Mouse (Mus musculus): ENCODE results near the gene Ankrd13a. TPM values are rescaled to one million over a fixed set of nuclear protein-coding genes. Genes with fewer than 3 reads are reported as not detected.

Ankrd13a gene
- 10 to 100 TPM; 30.6 to 35.8 TPM for total RNA-seq (2021)
- long read RNA-seq, experiment 1, transcript Ankrd13a-201 (15 exons, 3,717 nt): major isoform, 13 of 17 reads
- long read RNA-seq, experiment 1, partial matches to known transcripts: 1 of 17 reads
- long read RNA-seq, experiment 1, other reads (novel, unspliced or antisense): 3 of 17 reads
- long read RNA-seq, experiment 2, transcript Ankrd13a-201 (15 exons, 3,717 nt): major isoform, 10 of 15 reads
- long read RNA-seq, experiment 2, partial matches to known transcripts: 2 of 15 reads
- long read RNA-seq, experiment 2, other reads (novel, unspliced or antisense): 3 of 15 reads

DNA sequence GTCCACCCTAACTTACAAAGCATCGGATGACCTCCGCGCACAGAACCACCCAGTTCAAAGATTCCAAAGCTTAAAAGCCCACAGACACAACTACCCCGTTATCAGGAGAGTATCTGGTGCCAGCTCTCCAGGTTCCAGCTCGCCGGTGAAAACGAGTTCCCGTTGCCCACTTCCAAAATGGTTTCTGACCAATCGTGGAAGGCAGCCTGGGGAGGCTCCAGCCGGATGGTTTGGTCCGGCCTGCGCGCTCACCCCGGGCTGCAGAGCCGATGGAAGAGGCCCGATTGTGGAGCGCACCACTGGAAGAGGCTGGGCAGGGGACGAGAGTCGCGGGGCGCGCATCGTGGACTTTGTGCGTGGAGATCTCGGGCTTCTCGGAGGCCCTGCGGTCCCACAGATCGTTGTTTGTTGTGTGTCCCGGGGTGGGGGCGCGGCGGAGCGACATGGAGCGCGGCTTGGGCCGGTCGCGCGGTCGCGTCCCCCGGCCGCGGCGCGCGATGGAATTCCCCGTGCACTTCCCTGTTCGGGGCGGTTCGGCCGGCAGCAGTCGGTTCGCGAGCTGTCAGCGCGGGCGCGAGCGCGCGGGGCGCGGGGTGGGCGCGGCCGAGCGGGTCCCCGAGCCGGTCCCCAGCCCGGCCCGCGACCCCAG is at the start of gene Ankrd13a:
Gene Ankrd13a (plus strand): TSS at position 275 of the 649 bp plus-strand sequence.
- DNase-seq: peak; percentile 92 to 95

DNA sequence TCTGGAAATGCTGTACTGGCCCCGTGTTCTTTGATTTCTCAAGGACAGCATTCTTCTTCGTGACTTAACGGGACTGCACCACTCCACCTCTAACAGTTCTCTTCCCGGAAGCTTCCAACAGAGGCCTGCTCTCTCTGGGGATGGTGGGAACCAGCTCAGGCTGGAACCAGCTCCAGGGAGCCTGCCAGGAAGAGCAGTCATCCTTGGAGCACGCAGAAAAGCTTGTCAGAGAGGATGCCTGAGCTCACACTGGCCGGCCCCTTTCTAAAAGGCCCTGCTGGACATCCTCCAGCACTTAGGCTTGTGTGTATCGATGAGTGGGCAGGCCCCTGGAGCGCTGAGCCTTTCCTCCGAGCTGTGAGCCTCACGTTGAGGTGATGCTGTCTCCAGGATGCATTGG is 46.3 kb upstream of the Ankrd13a start:
- peak; percentile 33 to 62 for DNase-seq

DNA sequence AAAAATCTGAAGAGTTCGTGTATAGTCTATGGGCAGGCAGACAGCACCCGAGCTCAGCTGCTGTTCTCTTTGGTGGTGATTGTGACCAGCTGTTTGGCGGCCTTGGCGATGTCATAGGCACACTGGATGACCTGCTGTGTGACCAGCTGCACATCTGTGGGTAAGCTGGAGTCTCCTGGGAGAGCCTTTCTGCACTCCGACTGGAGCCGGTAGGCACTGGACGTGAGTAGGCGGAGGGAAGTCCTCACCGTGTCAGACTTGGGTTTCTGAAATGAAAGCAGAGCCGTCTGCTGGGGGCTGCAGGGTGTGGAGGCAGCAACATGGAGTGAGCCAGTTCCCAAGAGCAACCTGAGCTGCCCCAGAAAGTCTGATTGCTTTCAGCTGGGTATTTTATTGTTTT is 44.3 kb upstream of the Ankrd13a start:
- peak; percentile 33 to 43 for DNase-seq

DNA sequence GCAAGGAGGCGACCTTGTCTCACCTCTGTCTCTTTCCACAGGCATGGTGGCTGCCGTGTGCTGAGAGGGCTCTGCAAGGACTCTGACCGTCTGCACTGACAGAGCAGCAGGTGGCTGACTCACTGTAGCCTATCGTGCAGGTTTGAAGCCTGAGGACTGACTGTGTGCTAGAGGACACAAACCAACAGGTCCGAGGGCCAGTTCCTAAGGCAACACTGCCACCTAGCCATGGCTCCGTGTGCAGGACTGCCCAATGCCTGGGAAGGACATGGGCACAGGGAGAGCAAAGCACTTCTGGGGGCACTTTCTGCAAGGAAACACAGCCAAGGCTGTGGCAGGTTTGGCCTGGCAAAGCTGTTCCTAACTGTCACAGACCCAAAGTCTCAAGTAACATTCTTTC is 43.0 kb upstream of the Ankrd13a start:
- DNase-seq: no peak

DNA sequence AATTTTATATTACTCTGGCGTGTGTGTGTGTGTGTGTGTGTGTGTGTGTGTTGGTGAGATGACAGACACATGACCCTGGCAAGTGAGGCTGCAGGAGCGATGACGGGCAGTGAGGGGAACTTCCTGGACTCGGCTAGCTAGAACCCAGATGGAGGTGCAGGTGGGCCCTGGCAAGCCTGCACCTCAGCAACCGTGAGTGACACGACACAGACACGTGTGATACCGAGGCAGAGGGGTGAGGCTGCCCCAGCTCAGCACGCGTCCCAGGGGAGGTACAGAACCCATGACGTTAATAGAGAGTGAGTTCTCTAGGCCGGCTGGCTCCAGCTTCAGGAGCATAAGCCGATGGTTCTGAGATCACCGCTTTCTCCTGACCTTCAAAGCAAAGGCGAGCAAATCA is 42.5 kb upstream of the Ankrd13a start:
- no peak for DNase-seq

DNA sequence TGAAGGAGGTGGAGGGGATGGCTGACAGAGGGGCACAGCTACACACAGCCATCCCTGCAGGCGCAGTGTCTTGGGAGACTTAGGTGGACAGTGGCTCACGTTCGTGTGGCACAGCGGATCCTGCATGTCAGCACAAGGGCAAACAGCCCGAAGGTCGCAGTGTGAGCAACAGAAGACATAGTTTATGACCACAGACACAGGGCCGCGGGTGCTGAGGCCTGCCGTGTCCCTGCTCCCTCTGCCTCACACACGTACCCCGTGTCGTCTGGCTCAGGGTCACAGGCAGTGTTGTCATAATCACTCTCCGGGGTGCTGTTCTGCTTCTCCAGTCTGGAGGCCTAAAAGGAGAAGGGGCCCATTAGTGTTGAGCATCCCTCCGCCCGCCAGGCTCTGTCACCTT is 40.9 kb upstream of the Ankrd13a start:
- no peak for DNase-seq

DNA sequence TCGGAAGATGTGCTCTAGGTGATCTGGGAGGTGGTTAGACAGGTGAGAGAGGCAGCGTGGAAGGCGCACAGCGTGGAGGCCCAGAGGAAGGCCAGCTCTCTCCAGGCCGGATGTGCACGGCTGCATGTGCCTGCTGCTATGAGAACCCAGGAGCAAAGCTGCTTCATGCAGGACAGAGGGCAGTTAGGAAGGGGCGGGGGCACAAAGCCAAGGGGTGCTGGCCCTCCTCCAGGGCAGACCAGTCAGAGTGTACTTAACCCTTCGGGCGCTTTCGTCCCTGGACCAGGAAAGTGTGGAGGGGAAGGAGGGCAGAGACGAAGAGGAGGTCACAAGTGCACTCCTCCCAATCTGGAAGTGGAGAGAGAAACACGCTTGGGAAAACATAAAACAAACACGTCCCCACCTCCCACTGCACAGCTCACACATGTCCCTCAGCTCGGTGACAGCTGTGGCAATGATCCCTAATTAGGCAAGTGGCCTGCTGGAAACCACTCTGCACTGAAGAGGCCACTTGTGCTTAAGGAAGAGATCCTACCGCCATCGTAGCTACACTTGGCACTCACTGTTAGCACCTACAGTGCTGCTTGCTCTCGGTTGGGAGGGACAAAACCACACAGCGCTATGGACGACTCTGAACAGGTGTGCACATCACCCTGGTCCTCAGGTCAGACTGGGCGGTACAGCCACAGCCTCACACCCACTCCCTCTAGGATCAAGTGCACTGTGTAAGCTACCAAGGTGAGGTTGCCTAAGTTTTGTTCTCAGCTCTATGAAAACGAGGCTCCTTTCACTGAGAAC is 37.2 kb upstream of the Ankrd13a start:
- DNase-seq: no peak

DNA sequence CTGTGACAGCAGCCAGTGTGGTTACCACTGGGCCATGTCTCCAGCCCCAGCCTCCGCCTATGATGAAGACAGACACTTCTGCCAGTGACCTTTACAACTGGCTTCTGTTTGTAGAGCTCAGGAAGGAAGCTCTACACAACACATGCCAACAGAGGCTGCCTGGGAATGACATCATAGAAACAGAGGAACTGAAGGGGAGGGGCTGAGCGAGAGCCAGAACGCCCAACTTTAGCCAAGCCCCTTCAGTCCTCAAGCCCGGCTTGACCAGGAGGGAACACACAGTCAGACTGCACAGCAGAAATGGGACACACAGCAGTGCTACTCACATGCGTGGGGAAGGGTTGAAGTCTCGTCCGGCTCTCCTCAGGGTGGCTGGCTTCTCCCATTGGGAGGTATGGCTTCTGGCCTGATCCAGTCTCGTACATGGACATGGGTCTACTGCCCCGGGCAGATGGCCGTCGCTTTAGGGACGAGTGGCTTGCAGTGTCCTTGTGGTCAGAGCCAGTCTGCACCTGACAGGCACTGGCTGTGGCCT is 35.7 kb upstream of the Ankrd13a start:
- DNase-seq: peak; percentile 75 to 89

DNA sequence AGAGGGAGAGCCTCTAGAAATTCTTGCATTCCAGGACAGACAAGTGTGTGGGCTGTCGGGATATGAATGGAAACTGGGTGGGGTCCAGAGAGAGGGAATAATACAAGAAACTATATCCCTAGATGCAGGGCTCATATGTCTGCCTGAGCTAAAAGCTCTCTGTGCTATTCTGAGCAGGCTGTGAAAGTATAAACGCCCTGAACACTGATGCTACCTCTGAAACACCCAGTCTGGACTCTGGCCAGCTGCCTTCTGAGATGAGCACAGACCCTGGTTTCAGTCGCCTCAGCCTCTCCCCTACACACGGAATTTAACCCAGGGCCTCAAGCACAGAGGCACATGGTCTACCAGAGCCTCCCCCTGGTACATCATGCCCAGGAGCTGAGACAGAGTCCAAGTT is 33.9 kb upstream of the Ankrd13a start:
- DNase-seq: no peak

DNA sequence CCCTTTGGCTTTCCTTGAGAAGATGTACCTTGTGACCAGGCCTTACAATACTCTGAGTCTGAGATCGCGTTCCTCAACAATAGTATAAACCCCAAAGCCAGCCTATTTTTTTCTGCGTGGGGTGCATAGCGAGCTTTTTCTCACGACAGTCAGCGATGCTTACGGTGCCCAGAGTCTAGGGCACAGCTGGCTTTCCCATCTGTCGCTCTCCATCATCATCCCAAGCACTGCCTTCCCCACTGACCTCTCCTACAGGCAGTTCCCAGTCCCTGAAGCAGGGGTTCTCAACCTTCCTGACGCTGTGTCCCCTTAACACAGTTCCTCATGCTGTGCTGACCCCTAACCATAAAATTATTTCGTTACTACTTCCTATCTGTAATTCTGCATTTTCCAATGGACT is 31.9 kb upstream of the Ankrd13a start:
- DNase-seq: no peak

DNA sequence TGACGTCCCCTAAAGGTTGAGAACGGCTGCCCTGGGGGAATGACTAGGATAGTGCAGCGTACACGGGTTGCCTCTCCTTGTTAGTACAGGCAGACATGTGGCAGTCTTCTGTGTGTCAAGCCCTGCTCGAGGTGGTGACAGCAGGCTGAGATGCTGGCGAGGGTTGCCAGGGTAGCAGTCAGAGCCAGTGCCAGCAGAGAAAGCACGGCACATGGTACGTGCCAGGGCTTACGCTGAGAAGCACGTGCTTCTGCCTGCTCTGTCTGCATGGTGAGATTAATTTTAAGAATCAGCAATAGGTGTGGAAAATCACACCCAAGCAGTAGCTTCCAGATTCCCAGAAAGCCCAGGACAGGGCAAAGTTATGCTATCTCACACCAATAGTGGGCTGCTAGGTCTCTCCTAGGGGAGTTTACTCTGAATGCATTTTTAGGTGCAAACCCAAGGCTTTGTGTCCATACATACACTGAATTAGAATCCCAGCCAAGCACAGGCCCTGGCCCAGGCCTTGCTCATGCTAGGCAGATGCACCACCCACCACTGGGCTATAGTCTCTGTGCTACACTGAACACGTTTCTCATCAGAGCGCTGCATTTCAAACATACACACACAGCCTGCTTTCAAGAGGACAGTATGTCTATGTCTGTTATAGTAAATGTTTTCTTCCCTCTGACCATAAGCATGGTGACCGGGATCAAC is 31.3 kb upstream of the Ankrd13a start:
- peak; percentile 80 to 86 for DNase-seq

DNA sequence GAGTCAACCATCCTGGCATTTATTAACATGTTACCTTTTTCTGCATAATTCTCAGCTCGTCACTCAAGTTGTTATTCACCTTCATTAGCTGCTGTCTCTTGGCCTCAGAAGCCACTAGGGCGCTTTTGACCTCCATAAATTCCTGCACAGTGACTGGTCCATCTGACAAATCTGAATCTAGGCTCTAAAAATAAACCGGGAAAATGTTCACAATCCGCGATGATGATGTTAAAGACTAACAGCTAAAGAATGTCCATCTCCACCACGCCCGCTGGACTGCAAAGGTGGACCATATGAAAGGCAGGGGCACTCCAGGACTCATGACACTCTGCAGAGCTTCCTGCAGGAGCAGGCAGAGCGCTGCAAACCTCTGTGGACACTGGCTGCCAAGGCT is 30.8 kb upstream of the Ankrd13a start:
- DNase-seq: no peak

DNA sequence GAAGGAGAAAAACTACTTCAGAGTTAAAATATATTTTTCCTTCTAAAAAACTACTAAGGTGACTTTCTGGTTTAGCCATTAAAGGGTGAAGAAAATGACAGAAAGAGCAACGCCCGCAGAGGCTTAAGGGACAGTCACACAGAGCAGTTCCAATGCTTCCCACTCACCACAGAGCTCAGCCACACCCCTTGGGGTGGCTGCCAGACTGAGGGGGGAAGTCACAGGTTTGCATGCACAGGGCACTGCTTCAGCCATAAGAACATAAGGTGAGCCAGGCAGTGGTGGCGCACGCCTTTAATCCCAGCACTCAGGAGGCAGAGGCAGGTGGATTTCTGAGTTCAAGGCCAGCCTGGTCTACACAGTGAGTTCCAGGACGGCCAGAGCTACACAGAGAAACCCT is 28.9 kb upstream of the Ankrd13a start:
- DNase-seq: peak in 1 of 2 experiments; percentile 43

DNA sequence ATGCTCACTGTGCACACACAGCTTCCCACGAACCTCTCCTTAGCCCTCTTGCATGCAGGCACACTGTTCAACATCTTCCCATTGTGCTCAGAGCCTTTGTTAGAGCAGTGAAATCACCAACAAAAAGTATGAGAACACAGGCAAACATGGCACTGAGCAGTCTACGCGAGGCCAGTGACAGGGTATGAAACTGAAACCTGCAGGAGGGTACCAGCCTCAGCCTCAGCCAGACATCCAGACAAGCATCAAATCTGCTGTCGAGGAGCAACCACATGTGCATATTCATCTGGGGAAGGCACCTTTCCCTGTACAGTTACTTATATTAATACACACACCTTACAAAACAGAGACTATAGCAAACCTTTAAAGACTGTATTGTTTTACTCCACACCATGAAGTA is 27.6 kb upstream of the Ankrd13a start:
- no peak for DNase-seq

DNA sequence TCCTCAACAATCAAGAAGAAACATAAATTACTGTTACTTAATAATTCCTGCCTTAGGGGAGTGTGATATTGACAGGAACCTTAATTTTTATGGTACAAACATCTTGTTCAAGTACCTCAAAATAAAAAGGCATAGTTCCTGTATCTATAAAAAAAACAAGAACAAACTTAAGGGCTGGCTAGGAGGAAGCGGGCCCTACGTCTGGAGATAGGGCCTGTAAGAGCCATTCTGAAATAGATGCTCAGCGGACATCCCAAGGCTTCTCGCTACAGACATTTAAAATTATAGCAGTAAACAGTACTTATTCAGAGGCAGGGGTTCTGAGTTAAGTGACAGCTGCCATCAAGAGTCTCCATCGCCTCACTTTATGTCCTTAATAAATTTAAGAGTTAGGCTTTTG is 27.0 kb upstream of the Ankrd13a start:
- no peak for DNase-seq

DNA sequence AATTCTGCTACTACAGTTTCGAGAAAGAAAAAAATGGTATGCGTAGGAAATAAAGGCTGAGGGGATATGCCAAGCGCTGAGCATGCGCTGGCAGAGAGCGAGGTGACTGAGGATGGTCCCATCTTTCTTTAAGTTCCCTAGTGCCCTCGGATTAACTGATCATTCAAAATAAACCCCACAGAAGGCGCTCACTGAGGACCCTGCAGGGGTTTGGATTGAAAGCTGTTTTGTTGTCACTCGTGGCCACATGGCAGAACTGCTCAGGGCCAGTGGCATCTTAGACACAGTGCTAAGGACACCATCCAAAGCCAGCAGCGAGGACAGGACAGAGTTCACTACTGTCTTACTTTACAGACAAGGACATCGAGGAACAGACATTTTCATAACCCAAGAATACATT is 24.2 kb upstream of the Ankrd13a start:
- DNase-seq: no peak

DNA sequence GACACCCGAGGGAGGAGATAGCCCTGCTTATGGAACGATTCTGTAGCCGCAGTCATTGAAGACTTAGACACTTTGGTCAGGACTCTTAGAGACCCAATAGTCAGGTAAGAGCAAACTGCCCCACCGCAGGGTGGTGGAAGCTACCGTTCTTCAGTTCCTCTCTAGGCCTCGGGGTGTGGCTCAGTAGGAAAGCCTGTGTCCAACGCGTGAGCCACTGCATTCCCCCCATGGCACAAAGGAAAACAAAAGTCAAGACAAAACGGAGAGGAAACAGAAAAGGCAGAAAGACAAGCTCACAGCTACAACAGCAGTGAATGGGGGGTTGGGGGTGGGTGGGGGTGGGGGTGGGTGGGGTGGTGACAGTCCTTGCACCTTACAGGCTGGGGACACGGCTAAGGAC is 22.1 kb upstream of the Ankrd13a start:
- DNase-seq: no peak

DNA sequence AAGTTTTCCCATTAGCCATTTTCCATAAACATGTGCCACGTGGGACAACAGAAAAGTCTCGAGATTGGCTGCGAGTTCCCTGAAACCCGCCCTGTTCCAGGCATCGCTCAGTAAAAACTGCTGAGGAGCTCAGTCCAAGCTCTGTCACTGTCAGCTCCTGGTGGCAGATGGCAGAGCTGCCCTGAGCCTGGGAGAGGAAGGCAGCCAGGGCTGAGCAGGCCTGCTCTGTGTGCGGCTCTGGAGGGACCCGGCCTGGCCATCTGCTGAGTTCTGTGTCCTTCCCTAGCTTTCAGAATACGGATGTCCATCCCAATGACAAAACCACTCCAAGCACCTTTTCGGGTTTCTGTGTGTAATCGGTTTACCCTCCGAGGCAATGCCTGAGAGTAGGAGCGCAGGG is 21.1 kb upstream of the Ankrd13a start:
- no peak for DNase-seq

DNA sequence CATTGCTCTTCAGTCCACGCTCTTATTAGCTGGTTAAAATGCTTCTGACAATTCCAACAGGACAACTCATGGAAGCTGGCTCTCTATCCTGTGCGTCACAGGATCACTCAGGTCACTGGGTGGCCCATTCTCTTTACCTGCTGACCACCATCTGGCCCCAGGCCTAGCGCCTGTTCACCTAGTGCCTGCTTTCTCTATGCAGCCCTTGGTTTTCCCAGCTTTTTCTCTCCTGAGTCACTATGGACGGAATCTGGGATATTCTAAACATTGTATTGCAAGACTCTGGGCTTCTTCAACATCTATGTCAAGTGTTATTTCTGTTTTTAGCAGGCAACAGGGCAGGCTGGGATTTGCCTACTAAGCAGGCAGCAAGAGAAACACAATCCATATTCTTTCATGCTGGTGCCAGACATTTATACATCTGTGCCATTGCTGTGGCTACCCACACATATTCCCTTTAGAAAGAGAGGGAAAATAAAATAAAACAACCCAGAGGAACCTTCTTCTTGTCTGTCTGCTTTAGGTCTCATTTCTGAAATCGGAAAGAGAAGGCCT is 14.9 kb upstream of the Ankrd13a start:
- DNase-seq: no peak

DNA sequence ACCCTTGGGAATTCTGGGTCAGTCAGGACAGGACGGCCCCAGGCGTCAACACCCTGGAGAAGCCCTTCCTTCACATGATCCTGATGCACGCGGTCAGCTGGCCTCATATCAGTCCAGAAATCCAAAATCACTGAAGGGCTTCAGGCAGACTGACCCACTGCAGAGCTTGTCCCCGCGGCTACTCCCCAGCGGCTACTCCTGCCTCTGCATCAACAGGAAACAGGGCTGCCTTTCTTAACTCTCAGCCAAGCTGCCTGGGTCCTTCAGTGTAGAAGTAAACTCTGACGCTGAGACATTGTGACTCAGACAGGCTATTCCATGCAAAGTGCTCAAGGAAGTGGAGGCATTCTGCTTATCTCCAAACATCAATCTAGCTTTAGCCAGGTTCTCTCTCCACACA is 12.5 kb upstream of the Ankrd13a start:
- DNase-seq: peak in 1 of 2 experiments; percentile 39

DNA sequence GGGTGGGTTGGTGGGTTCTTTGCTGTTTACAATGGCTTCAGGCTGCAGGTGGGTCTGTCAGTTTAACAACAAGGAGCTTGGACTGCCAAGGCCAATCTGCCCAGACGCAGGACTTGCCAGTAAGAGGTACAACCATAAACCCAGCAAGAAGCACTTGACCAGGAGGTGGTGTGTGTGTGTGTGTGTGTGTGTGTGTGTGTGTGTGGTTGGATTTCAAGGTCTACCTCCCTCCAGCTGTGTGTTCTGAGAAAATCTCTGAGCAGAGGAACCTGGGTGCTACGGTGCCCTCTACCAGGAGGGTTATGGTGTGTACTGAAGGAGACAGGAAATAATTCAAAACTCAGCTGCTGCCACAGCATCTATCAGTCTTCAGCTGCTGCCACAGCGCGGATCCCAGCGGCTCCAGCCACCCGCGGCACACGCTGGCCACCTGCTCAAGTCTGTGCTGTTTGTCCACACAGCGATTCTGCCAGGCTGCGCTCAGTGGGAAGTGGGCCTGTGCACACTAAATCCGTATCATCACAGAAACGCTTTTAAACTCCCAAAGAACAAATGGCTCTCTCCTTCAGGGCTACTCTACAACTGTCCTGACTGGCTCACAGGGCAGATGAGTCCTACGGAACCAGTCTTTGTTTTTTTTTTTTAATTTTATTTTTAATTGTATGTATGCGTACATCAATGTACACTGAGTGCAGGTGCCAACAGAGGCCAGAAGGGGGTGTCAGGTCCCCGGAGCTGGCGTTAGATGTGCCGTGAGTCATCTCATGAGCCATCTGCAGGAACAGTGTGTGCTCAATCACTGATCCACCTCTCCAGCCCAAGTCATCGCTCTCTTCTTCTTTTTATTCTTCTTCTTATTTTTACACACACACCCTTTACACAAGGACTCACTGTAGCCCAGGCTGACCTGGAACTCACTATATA is 9.4 kb upstream of the Ankrd13a start:
- no peak for DNase-seq

Data from heart, adult 18-20 months (tissue).